Mouse (Mus musculus) lung, embryonic 16.5 days (tissue): ENCODE results near the gene Trex2. TPM values are rescaled to one million over a fixed set of nuclear protein-coding genes. Genes with fewer than 3 reads are reported as not detected.
"Not testable (repeated sequence)": the region's sequence is repeated elsewhere in the genome, so short reads cannot be mapped to it uniquely, and the experiment has no call there.

ENCODE experiments used
- ATAC-seq: fragments of 200-750 bp; cut with Nextera tagmentation; 2 replicates; pipeline ENCODE4 v1.8.0; 2017; ENCODE audit warnings: low read depth, mild to moderate bottlenecking, moderate library complexity
- H3K27ac ChIP-seq: fragments of 300-500 bp; sonication (generic); 2 replicates; pipeline ENCODE4 v1.5.1; 2014; ENCODE audit warnings: mild to moderate bottlenecking, control low read depth, low read length
- H3K27me3 ChIP-seq: fragments of 300-500 bp; sonication (generic); 2 replicates; pipeline ENCODE4 v1.6.1; 2014; ENCODE audit warnings: low read depth, low read length, mixed read lengths; ENCODE audit not compliant: control insufficient read depth, insufficient read depth
- H3K36me3 ChIP-seq: fragments of 300-500 bp; sonication (generic); 2 replicates; pipeline ENCODE4 v1.6.1; 2014; ENCODE audit warnings: low read length; ENCODE audit not compliant: control insufficient read depth, insufficient read depth
- H3K4me1 ChIP-seq: fragments of 300-500 bp; sonication (generic); replicated peaks from 2 replicates; pipeline ENCODE4 v1.6.1; 2014; ENCODE audit warnings: low read length, mixed read lengths; ENCODE audit not compliant: control insufficient read depth, insufficient read depth
- H3K4me2 ChIP-seq: fragments of 300-500 bp; sonication (generic); 2 replicates; pipeline ENCODE4 v1.6.1; 2014; ENCODE audit warnings: low read depth, low read length, control low read depth
- H3K4me3 ChIP-seq: fragments of 300-500 bp; sonication (generic); 2 replicates; pipeline ENCODE4 v1.5.1; 2014; ENCODE audit warnings: mild to moderate bottlenecking, low read length, control low read depth
- H3K9ac ChIP-seq: fragments of 300-500 bp; sonication (generic); 2 replicates; pipeline ENCODE4 v1.6.1; 2014; ENCODE audit warnings: low read length, control low read depth
- H3K9me3 ChIP-seq: fragments of 300-500 bp; sonication (generic); 2 replicates; pipeline ENCODE4 v1.6.1; 2016; ENCODE audit warnings: low read length; ENCODE audit not compliant: control insufficient read depth
- WGBS: fragments of 180-500 bp; shearing (Covaris S2); extraction: QIAGEN DNeasy Blood & Tissue Kit; methylation state at CpG from one replicate; pipeline ENCODE4 v1.1.7; 2014; 5-methylcytosine and 5-hydroxymethylcytosine counted together
- polyA plus RNA-seq: library from polyadenylated mRNA; unstranded; fragments of >200 nt; fragmentation: Nextera tagmentation; extraction: Ambion mirVana; gene quantifications from 2 replicates; pipeline ENCODE4 v1.2.1, GENCODE M21; 2015

The Trex2 gene
- polyA plus RNA-seq, 1 experiment from 2014 or later: not detected

DNA sequence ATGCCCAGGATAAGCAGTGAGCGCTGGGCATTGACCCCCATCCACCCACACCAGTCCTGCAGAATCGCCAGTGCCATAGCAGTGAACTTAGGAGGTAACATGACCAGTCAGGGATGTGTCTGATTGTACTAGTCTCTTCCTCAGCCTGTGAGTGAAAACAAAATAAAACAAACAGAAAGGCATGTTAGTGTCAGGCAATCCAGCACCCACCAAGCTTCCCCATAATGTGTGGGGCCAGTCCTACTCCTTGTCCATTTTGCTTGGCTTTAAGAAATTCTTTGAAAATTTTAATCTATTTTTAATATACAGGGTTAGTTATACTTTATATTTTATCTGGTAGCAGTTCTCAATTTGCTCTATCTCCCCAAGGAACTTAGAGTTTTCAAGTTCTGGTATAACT, 36.5 kb downstream of the Trex2 start, which contains the start of gene Gm18336:
Gene Gm18336 (minus strand): TSS at position 101 of the 400 bp plus-strand sequence.
- H3K27me3 ChIP-seq, H3K4me3 ChIP-seq, H3K27ac ChIP-seq, H3K9me3 ChIP-seq, H3K36me3 ChIP-seq, H3K9ac ChIP-seq, H3K4me1 ChIP-seq, H3K4me2 ChIP-seq, ATAC-seq: not testable (repeated sequence)
- 80% methylated on average over 1 of the region's 2 CpGs for WGBS

DNA sequence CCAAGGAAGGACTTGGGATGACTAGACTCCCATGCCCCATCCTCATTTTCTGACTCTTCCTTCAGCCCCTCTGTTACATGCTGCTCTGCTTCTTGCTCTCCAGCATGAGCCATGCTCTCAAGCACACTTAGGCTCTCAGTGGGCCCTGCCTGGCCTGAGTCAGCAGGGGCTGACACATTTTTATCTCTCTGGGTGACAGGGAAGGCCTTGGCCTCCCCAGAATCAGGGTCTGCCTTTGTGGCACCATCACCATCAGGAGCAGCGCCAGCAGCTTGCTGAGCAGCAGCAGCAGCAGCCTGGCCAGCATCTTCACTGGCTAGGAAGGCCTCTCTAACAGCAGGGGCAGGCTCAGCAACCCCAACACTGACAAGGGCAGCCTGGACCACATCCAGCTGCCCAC, 38.7 kb downstream of the Trex2 start:
- H3K36me3 ChIP-seq: no peaks in the 10 kb centered on the region
- no peaks in the 10 kb centered on the region for H3K4me1 ChIP-seq
- no peaks in the 10 kb centered on the region for H3K27me3 ChIP-seq
- H3K27ac ChIP-seq: no peak overlapping the region
- WGBS: 75% methylated on average over 1 of the region's 1 CpGs
- ATAC-seq: no peak
- H3K4me2 ChIP-seq: no peak overlapping the region
- no peaks in the 10 kb centered on the region for H3K9me3 ChIP-seq
- H3K9ac ChIP-seq: no peak overlapping the region
- H3K4me3 ChIP-seq: no peak overlapping the region

DNA sequence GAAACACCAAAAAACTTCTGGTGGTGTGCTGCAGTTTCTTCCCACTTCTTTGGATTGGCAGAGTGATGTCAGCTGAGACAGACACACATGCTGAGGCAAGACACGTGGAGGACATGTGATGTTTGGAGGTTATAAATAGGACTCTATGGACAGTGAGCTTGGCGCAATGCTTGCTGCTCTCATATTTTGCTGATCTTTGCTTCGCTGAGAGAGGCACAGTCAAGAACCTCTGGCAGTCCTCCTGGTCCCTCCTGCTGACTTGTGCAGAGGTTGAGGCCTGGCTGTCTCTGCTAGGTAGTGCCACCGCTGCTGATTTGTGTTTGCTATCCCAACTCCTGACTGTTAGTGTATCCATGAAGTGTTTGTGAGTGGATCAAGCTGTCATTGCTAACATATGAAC, 43.7 kb downstream of the Trex2 start:
- Histone ChIP-seq H3K9ac (no peak overlapping the region), H3K4me2 (no peak overlapping the region), H3K27ac (no peak overlapping the region), H3K27me3 (no peaks in the 10 kb centered on the region), H3K4me1 (no peaks in the 10 kb centered on the region), H3K4me3 (no peak overlapping the region), H3K36me3 (no peaks in the 10 kb centered on the region), H3K9me3 (no peaks in the 10 kb centered on the region)
- WGBS: 74% methylated on average over 4 of the region's 4 CpGs
- ATAC-seq: no peak

DNA sequence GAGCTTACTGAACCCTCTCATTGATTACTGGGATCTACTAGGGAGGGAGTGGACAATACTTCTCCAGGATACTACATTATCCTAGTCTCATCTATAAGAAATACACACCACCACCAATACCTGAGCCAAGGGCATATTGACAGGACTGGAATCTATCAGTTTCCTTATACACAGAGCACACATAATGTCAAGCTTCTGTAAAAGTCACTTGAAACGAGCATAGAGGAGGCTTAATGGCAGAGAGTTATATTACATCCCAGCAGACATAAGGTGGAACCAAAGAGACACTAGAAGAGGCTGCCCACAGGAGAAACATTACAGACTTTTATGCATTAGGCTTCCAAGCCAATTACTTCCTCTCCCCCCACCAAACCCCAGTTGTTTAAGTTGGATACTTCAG, 50.2 kb downstream of the Trex2 start:
- H3K9ac ChIP-seq: no peak overlapping the region
- H3K4me1 ChIP-seq: no peaks in the 10 kb centered on the region
- no peaks in the 10 kb centered on the region for H3K27me3 ChIP-seq
- no peak for ATAC-seq
- H3K36me3 ChIP-seq: no peaks in the 10 kb centered on the region
- H3K27ac ChIP-seq: no peak overlapping the region
- WGBS: 8% methylated on average over 1 of the region's 1 CpGs
- no peak overlapping the region for H3K4me2 ChIP-seq
- no peaks in the 10 kb centered on the region for H3K9me3 ChIP-seq
- no peak overlapping the region for H3K4me3 ChIP-seq

DNA sequence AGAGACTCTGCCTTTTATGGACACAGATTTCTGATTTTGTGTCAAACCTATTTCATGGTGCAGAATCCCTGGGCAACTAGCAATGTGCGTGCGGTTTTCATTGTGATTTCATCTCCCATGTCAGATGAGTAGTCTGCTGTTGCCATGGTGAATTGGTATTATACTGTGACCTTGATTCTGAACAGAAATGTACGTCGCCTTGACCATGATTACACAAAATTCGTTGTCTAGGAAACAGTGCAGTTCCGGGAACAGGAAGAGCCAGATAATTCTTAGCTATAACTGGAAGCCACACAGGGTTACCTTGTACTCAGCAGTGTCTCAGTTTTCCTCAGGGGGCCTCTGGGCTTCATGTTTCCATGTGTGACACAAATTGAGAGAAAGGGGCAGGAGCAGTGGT, 50.7 kb downstream of the Trex2 start:
- no peaks in the 10 kb centered on the region for H3K27me3 ChIP-seq
- no peaks in the 10 kb centered on the region for H3K9me3 ChIP-seq
- WGBS: 58% methylated on average over 6 of the region's 6 CpGs
- H3K36me3 ChIP-seq: no peaks in the 10 kb centered on the region
- no peak overlapping the region for H3K4me3 ChIP-seq
- H3K4me2 ChIP-seq: no peak overlapping the region
- no peak overlapping the region for H3K27ac ChIP-seq
- no peak for ATAC-seq
- no peak overlapping the region for H3K9ac ChIP-seq
- H3K4me1 ChIP-seq: no peaks in the 10 kb centered on the region

Other genes starting within 250 kb of the Trex2 start
- gene Xlr3b, start 243.1 kb downstream of the Trex2 start, polyA plus RNA-seq: 8.4 and 10.6 TPM in 2 replicates
- gene Xlr4b, start 221.0 kb downstream of the Trex2 start, polyA plus RNA-seq: 0.65 and 1.3 TPM in 2 replicates
- 10.5 TPM in 2 replicates for gene F8a, start 207.1 kb downstream of the Trex2 start, polyA plus RNA-seq
- 0.24 and 0.83 TPM in 2 replicates for gene Xlr4c, start 192.2 kb downstream of the Trex2 start, polyA plus RNA-seq
- not detected in 2 replicates for gene Xlr3c, start 170.0 kb downstream of the Trex2 start, polyA plus RNA-seq
- gene Xlr5a, start 142.4 kb downstream of the Trex2 start, polyA plus RNA-seq: 0.24 TPM in 1 of 2 replicates, not detected in the other
- gene Xlr5c, start 142.4 kb downstream of the Trex2 start, polyA plus RNA-seq: not detected in 2 replicates
- gene Gm45015, start 98.5 kb downstream of the Trex2 start, polyA plus RNA-seq: not detected in 2 replicates
- 12.9 and 13.8 TPM in 2 replicates for gene Zfp275, start 92.7 kb downstream of the Trex2 start, polyA plus RNA-seq
- gene Gm18336, start 36.6 kb downstream of the Trex2 start, polyA plus RNA-seq: not detected in 2 replicates
- gene Zfp92, start 24.2 kb downstream of the Trex2 start, polyA plus RNA-seq: 0.13 and 0.14 TPM in 2 replicates
- 54.2 and 54.4 TPM in 2 replicates for gene Haus7, start 23.7 kb upstream of the Trex2 start, polyA plus RNA-seq
- gene Bgn, start 48.3 kb upstream of the Trex2 start, polyA plus RNA-seq: 206 and 225 TPM in 2 replicates
- gene Atp2b3, start 67.7 kb upstream of the Trex2 start, polyA plus RNA-seq: 0.11 TPM in 1 of 2 replicates, not detected in the other
- 6.2 and 7.0 TPM in 2 replicates for gene Dusp9, start 204.1 kb upstream of the Trex2 start, polyA plus RNA-seq
- 14.7 and 16.3 TPM in 2 replicates for gene Pnck, start 224.8 kb upstream of the Trex2 start, polyA plus RNA-seq
- 5.2 and 5.6 TPM in 2 replicates for gene Slc6a8, start 237.8 kb upstream of the Trex2 start, polyA plus RNA-seq